Mouse (Mus musculus) adipose tissue, adult 10 weeks (tissue): ENCODE data around the gene Hist1h3e. TPM values are rescaled to one million over a fixed set of nuclear protein-coding genes. Genes with fewer than 3 reads are reported as not detected.

ENCODE experiments used
- polyA plus RNA-seq: library from polyadenylated mRNA; stranded (reverse); fragments of 350-450 nt; fragmentation: Illumina TruSeq; extraction: RNeasy Lipid Tissue Mini Kit (QIAGEN cat#74804); gene quantifications from one replicate; pipeline ENCODE4 v1.2.3, GENCODE M21; 2014; ENCODE audit warnings: low read depth, low replicate concordance

Hist1h3e gene
- polyA plus RNA-seq, 1 experiment from 2014 or later, result 0.67 TPM

Other genes with a start within 250 kb of the Hist1h3e start
- gene Zfp322a, start 193.2 kb downstream of the Hist1h3e start, polyA plus RNA-seq, result 13.4 TPM
- 5.0 TPM for gene Abt1, start 138.5 kb downstream of the Hist1h3e start, polyA plus RNA-seq
- 0.19 TPM for gene Btn1a1, start 96.5 kb downstream of the Hist1h3e start, polyA plus RNA-seq
- not detected for gene Btn2a2, start 73.5 kb downstream of the Hist1h3e start, polyA plus RNA-seq
- 24.5 TPM for gene Hist1h4h, start 31.3 kb downstream of the Hist1h3e start, polyA plus RNA-seq
- gene Hist1h2af, start 28.5 kb downstream of the Hist1h3e start, polyA plus RNA-seq, result not detected
- gene Hist1h3g, start 26.9 kb downstream of the Hist1h3e start, polyA plus RNA-seq, result not detected
- 0.24 TPM for gene Hist1h2bh, start 19.0 kb downstream of the Hist1h3e start, polyA plus RNA-seq
- not detected for gene Hist1h3f, start 18.3 kb downstream of the Hist1h3e start, polyA plus RNA-seq
- gene Hist1h4f, start 10.7 kb downstream of the Hist1h3e start, polyA plus RNA-seq, result not detected
- gene Hist1h1d, start 9.1 kb downstream of the Hist1h3e start, polyA plus RNA-seq, result 0.16 TPM
- gene Hist1h2ae, start 8.9 kb upstream of the Hist1h3e start, polyA plus RNA-seq, result not detected
- 3.0 TPM for gene Hist1h2bg, start 9.0 kb upstream of the Hist1h3e start, polyA plus RNA-seq
- not detected for gene Hist1h2bf, start 11.8 kb upstream of the Hist1h3e start, polyA plus RNA-seq
- gene Hist1h2ad, start 12.0 kb upstream of the Hist1h3e start, polyA plus RNA-seq, result not detected
- 0.92 TPM for gene Hist1h3d, start 13.4 kb upstream of the Hist1h3e start, polyA plus RNA-seq
- 0.56 TPM for gene Hist1h4d, start 19.2 kb upstream of the Hist1h3e start, polyA plus RNA-seq
- gene Hist1h2be, start 58.8 kb upstream of the Hist1h3e start, polyA plus RNA-seq, result 7.3 TPM
- gene Hist1h1e, start 60.2 kb upstream of the Hist1h3e start, polyA plus RNA-seq, result 3.9 TPM
- gene Hist1h2ac, start 121.6 kb upstream of the Hist1h3e start, polyA plus RNA-seq, result 0.42 TPM
- 128 TPM for gene Hist1h2bc, start 121.8 kb upstream of the Hist1h3e start, polyA plus RNA-seq
- not detected for gene Hist1h1t, start 133.4 kb upstream of the Hist1h3e start, polyA plus RNA-seq
- 0.73 TPM for gene Hist1h4c, start 136.1 kb upstream of the Hist1h3e start, polyA plus RNA-seq
- gene Hfe, start 148.5 kb upstream of the Hist1h3e start, polyA plus RNA-seq, result 35.7 TPM
- gene Hist1h1c, start 176.4 kb upstream of the Hist1h3e start, polyA plus RNA-seq, result 73.4 TPM
- not detected for gene Hist1h3c, start 183.2 kb upstream of the Hist1h3e start, polyA plus RNA-seq
- not detected for gene Hist1h2bb, start 184.4 kb upstream of the Hist1h3e start, polyA plus RNA-seq
- gene Hist1h2ab, start 188.8 kb upstream of the Hist1h3e start, polyA plus RNA-seq, result not detected
- not detected for gene Hist1h3b, start 189.9 kb upstream of the Hist1h3e start, polyA plus RNA-seq
- gene Hist1h4b, start 194.6 kb upstream of the Hist1h3e start, polyA plus RNA-seq, result not detected
- gene Hist1h4a, start 198.9 kb upstream of the Hist1h3e start, polyA plus RNA-seq, result 2.5 TPM
- gene Hist1h3a, start 200.0 kb upstream of the Hist1h3e start, polyA plus RNA-seq, result not detected
- not detected for gene Hist1h1a, start 201.3 kb upstream of the Hist1h3e start, polyA plus RNA-seq
- gene Trim38, start 207.5 kb upstream of the Hist1h3e start, polyA plus RNA-seq, result 0.15 TPM
- not detected for gene Slc17a2, start 244.6 kb upstream of the Hist1h3e start, polyA plus RNA-seq